Mouse (Mus musculus) cerebellum, postnatal 4 days (tissue): Measurements from ENCODE around the gene Plod1.

Experiments
- DNase-seq, 2 experiments: peaks; one replicate each; pipeline ENCODE4 v3.0.0; 2022; ENCODE audit warnings: low spot score in 2 of 2, mixed read lengths in 1 of 2

Gene Plod1

GRCm38 (mm10) chr4:147938148-147939096 lies 1.9 kb upstream of the Plod1 start:
- no peak for DNase-seq

- DNase-seq, result no peak
Observed at GRCm38 (mm10) chr4:147937486-147937885, 919 bp upstream of the Plod1 start.

GRCm38 (mm10) chr4:147937021-147937420 lies 454 bp upstream of the Plod1 start:
- DNase-seq, result no peak

- no peak for DNase-seq
Observed at GRCm38 (mm10) chr4:147935904-147936303, 663 bp downstream of the Plod1 start.

- DNase-seq, result no peak
Observed at GRCm38 (mm10) chr4:147934611-147935010, 2.0 kb downstream of the Plod1 start.

GRCm38 (mm10) chr4:147934134-147934533 lies 2.4 kb downstream of the Plod1 start:
- DNase-seq, result no peak

GRCm38 (mm10) chr4:147930946-147931345 lies 5.6 kb downstream of the Plod1 start:
- no peak for DNase-seq

- no peak for DNase-seq
Observed at GRCm38 (mm10) chr4:147928540-147928939, 8.0 kb downstream of the Plod1 start.

GRCm38 (mm10) chr4:147928136-147928535 lies 8.4 kb downstream of the Plod1 start:
- DNase-seq, result no peak

- DNase-seq, result no peak
Observed at GRCm38 (mm10) chr4:147927705-147928104, 8.9 kb downstream of the Plod1 start.

- DNase-seq, result no peak
Observed at GRCm38 (mm10) chr4:147922341-147922740, 14.2 kb downstream of the Plod1 start.

- DNase-seq, result no peak
Observed at GRCm38 (mm10) chr4:147920973-147921372, 15.6 kb downstream of the Plod1 start.

- DNase-seq, result peak in 1 of 2 experiments; percentile 45
Observed at GRCm38 (mm10) chr4:147918459-147919121, 18.0 kb downstream of the Plod1 start.

- no peak for DNase-seq
Observed at GRCm38 (mm10) chr4:147909486-147909885, 27.1 kb downstream of the Plod1 start.

GRCm38 (mm10) chr4:147906230-147906629 lies 30.3 kb downstream of the Plod1 start:
- DNase-seq, result no peak

GRCm38 (mm10) chr4:147905090-147905659 lies 31.4 kb downstream of the Plod1 start:
- DNase-seq, result peak in 1 of 2 experiments; percentile 14

- peak; percentile 67 to 86 for DNase-seq
Observed at GRCm38 (mm10) chr4:147904313-147905089, 32.1 kb downstream of the Plod1 start, which contains the start of gene Mfn2. Gene Mfn2, minus strand, starts transcription at chr4:147904704.

- no peak for DNase-seq
Observed at GRCm38 (mm10) chr4:147903601-147904000, 33.0 kb downstream of the Plod1 start.

- DNase-seq, result no peak
Observed at GRCm38 (mm10) chr4:147902906-147903500, 33.6 kb downstream of the Plod1 start.

GRCm38 (mm10) chr4:147900452-147900851 lies 36.1 kb downstream of the Plod1 start:
- DNase-seq, result no peak

- DNase-seq, result no peak
Observed at GRCm38 (mm10) chr4:147897348-147897747, 39.2 kb downstream of the Plod1 start.
